In genomic region chr15:79219572-79219971, GRCm38 (mm10) we compare ENCODE assay signal across 17 mouse cellular contexts. TPM values are rescaled to one million over a fixed set of nuclear protein-coding genes. Genes with fewer than 3 reads are reported as not detected.
DNase-seq lines count a peak whose midpoint lies in the region; ATAC-seq and TF ChIP-seq lines count a peak whose summit lies in the region.
"Had no signal": no experiment of that assay in that cellular context is flagged by ENCODE, and none has a peak within 500 bp of the region (broad histone marks: within the 10 kb centered on the region; RNA-seq: fewer than 3 reads in every experiment).

No protein-coding gene starts in this region.

- ATAC-seq in intestine, embryonic 14.5 days (replicated peaks; ENCODE audit: low FRiP score, low TSS enrichment, low read depth), result 0 out of 2 replicates have a peak, but pooled peaks have one; percentile 7
- no peak for ATAC-seq in intestine, embryonic 15.5 days
- ATAC-seq: liver, embryonic 12.5 days had no signal

- H3K27ac ChIP-seq in intestine, embryonic 14.5 days (ENCODE audit: low read depth), result no peak overlapping the region
- no peak overlapping the region for H3K27ac ChIP-seq in intestine, embryonic 15.5 days
- H3K27ac ChIP-seq: embryonic facial prominence, embryonic 12.5 days; layer of hippocampus, adult 2 months; liver, embryonic 12.5 days; macrophage; stomach, postnatal 0 days had no signal

- 0% methylated on average over 1 of the region's 1 CpGs for WGBS in intestine, embryonic 14.5 days
- 8% methylated on average over 1 of the region's 1 CpGs for WGBS in intestine, embryonic 15.5 days

- H3K4me1 ChIP-seq in intestine, embryonic 14.5 days (replicated peaks; ENCODE audit: control insufficient read depth, insufficient read depth, low read length), result no peaks in the 10 kb centered on the region
- H3K4me1 ChIP-seq in intestine, embryonic 15.5 days (replicated peaks), result 0 out of 2 replicates have a peak, but pooled peaks cover 1% of the 10 kb centered on the region

- no peaks in the 10 kb centered on the region for H3K9me3 ChIP-seq in intestine, embryonic 14.5 days (ENCODE audit: control insufficient read depth, low read length)
- H3K9me3 ChIP-seq in intestine, embryonic 15.5 days, result no peaks in the 10 kb centered on the region
- H3K9me3 ChIP-seq: embryonic facial prominence, embryonic 12.5 days; liver, embryonic 12.5 days had no signal

- DNase-seq in intestine, embryonic 14.5 days (ENCODE audit: low spot score), result no peak
- DNase-seq in brain, embryonic 14.5 days (ENCODE audit: low read depth), result peak; percentile 6
- peak; percentile 77 for DNase-seq in embryo, embryonic 10.5 days (ENCODE audit: low spot score)
- peak; percentile 55 to 69 for DNase-seq in kidney, postnatal 4 days
- DNase-seq in frontal cortex, adult 2 months (ENCODE audit: extremely low spot score in 1 of 2, low spot score in 1 of 2), result no peak
- no peak for DNase-seq in left cerebral cortex, adult 9 months (ENCODE audit: low spot score in 2 of 2)
- DNase-seq: cerebellum, adult 9-10 months; heart, postnatal 36 days; spleen, adult 18-20 months; thymus, postnatal 4 days had no signal

- H3K4me2 ChIP-seq in intestine, embryonic 14.5 days (ENCODE audit: low read length), result no peak overlapping the region
- H3K4me2 ChIP-seq in intestine, embryonic 15.5 days (replicated peaks), result no peak overlapping the region
- H3K4me2 ChIP-seq: embryonic facial prominence, embryonic 12.5 days; liver, embryonic 12.5 days had no signal

- no peaks in the 10 kb centered on the region for H3K27me3 ChIP-seq in intestine, embryonic 14.5 days (replicated peaks; ENCODE audit: control insufficient read depth, insufficient read depth, low read length)
- H3K27me3 ChIP-seq in intestine, embryonic 15.5 days (replicated peaks), result no peaks in the 10 kb centered on the region
- H3K27me3 ChIP-seq: CH12.LX; embryonic facial prominence, embryonic 12.5 days had no signal

- no peaks in the 10 kb centered on the region for H3K36me3 ChIP-seq in intestine, embryonic 14.5 days (ENCODE audit: control insufficient read depth, insufficient read depth, low read length)
- H3K36me3 ChIP-seq in intestine, embryonic 15.5 days, result no peaks in the 10 kb centered on the region
- H3K36me3 ChIP-seq: embryonic facial prominence, embryonic 12.5 days; liver, embryonic 12.5 days had no signal

- H3K9ac ChIP-seq in intestine, embryonic 14.5 days (ENCODE audit: low read length), result no peak overlapping the region
- no peak overlapping the region for H3K9ac ChIP-seq in intestine, embryonic 15.5 days
- H3K9ac ChIP-seq: embryonic facial prominence, embryonic 12.5 days; liver, embryonic 12.5 days had no signal

- no peak overlapping the region for H3K4me3 ChIP-seq in intestine, embryonic 14.5 days (ENCODE audit: low read depth, low read length)
- no peak overlapping the region for H3K4me3 ChIP-seq in intestine, embryonic 15.5 days (replicated peaks)
- H3K4me3 ChIP-seq: embryonic facial prominence, embryonic 12.5 days; layer of hippocampus, adult 2 months; liver, embryonic 12.5 days had no signal

- TF ChIP-seq CTCF in brain, embryonic 14.5 days (IDR thresholded peaks at IDR 0.05; ENCODE audit: borderline replicate concordance, extremely low read depth, insufficient read depth, insufficient read length), result no peak

- no peak for TF ChIP-seq POLR2A in brain, embryonic 14.5 days (IDR thresholded peaks at IDR 0.05; ENCODE audit: borderline replicate concordance, extremely low read depth, insufficient read depth, insufficient read length, poor library complexity, severe bottlenecking)

RNA-seq across cellular contexts. Expression of gene Pick1, which starts 9.4 kb away (rescaled TPM):
- 28.3 and 30.1 TPM in 2 replicates for polyA plus RNA-seq in intestine, embryonic 14.5 days (2014; fragmentation: Nextera tagmentation; extraction: Ambion mirVana)
- 44.2 and 50.1 TPM in 2 replicates for polyA plus RNA-seq in intestine, embryonic 15.5 days (2015; fragmentation: Nextera tagmentation; extraction: Ambion mirVana)
- 102 and 109 TPM in 2 replicates for polyA plus RNA-seq in brain, embryonic 14.5 days (2012; rRNA removed)
- 87.7 and 98.4 TPM in 2 replicates for polyA plus RNA-seq in frontal cortex, adult 2 months (2012; rRNA removed)

RNA-seq across cellular contexts. Expression of gene Gm49486, which starts 9.6 kb away (rescaled TPM):
- polyA plus RNA-seq in intestine, embryonic 14.5 days (2014; fragmentation: Nextera tagmentation; extraction: Ambion mirVana), result 0.30 and 0.58 TPM in 2 replicates
- 0.27 and 0.35 TPM in 2 replicates for polyA plus RNA-seq in intestine, embryonic 15.5 days (2015; fragmentation: Nextera tagmentation; extraction: Ambion mirVana)
- polyA plus RNA-seq in brain, embryonic 14.5 days (2012; rRNA removed), result 1.9 and 2.5 TPM in 2 replicates
- 1.3 and 1.4 TPM in 2 replicates for polyA plus RNA-seq in frontal cortex, adult 2 months (2012; rRNA removed)
- polyA plus RNA-seq: macrophage had no signal

RNA-seq across cellular contexts. Expression of gene Slc16a8, which starts 35.0 kb away (rescaled TPM):
- 0.13 and 0.19 TPM in 2 replicates for polyA plus RNA-seq in intestine, embryonic 14.5 days (2014; fragmentation: Nextera tagmentation; extraction: Ambion mirVana)
- 0.16 TPM in 1 of 2 replicates, not detected in the other for polyA plus RNA-seq in intestine, embryonic 15.5 days (2015; fragmentation: Nextera tagmentation; extraction: Ambion mirVana)
- polyA plus RNA-seq in brain, embryonic 14.5 days (2012; rRNA removed), result 0.37 and 0.50 TPM in 2 replicates
- 0.06 TPM in 1 of 2 replicates, not detected in the other for polyA plus RNA-seq in frontal cortex, adult 2 months (2012; rRNA removed)
- polyA plus RNA-seq: liver, embryonic 12.5 days; macrophage had no signal

RNA-seq across cellular contexts. Expression of gene Sox10, which starts 54.5 kb away (rescaled TPM):
- polyA plus RNA-seq in intestine, embryonic 14.5 days (2014; fragmentation: Nextera tagmentation; extraction: Ambion mirVana), result 17.2 TPM in 2 replicates
- polyA plus RNA-seq in intestine, embryonic 15.5 days (2015; fragmentation: Nextera tagmentation; extraction: Ambion mirVana), result 7.9 and 8.2 TPM in 2 replicates
- polyA plus RNA-seq in brain, embryonic 14.5 days (2012; rRNA removed), result 5.6 and 11.3 TPM in 2 replicates
- polyA plus RNA-seq in frontal cortex, adult 2 months (2012; rRNA removed), result 55.2 and 61.4 TPM in 2 replicates
- polyA plus RNA-seq: macrophage had no signal

Comparison
In these comparisons a context has a peak if more than half of its experiments do, and no peak if none do; other contexts are left out.
1. DNase-seq: peak in brain, embryonic 14.5 days (single experiment), embryo, embryonic 10.5 days (single experiment) and kidney, postnatal 4 days (2 of 2); none in intestine, embryonic 14.5 days (single experiment), frontal cortex, adult 2 months (0 of 2) and left cerebral cortex, adult 9 months (0 of 2).